Mouse (Mus musculus): ENCODE results near the gene Lamtor2. TPM values are rescaled to one million over a fixed set of nuclear protein-coding genes. Genes with fewer than 3 reads are reported as not detected.

Gene Lamtor2
- polyA plus RNA-seq, 1 experiment from 2014 or later: 108 TPM

- Histone ChIP-seq H3K36me3 (peaks cover 18% of the 10 kb centered on the region), H3K4me1 (replicated peaks) (peaks cover 70% of the 10 kb centered on the region), H3K27ac (ENCODE audit: poor library complexity, severe bottlenecking) (peak within 1 kb of the TSS; percentile 95), H3K27me3 (replicated peaks) (no peaks in the 10 kb centered on the region), H3K9ac (peak within 1 kb of the TSS; percentile 97), H3K4me2 (peak within 1 kb of the TSS; percentile 88), H3K4me3 (peak within 1 kb of the TSS; percentile 83), H3K9me3 (replicated peaks) (no peaks in the 10 kb centered on the region)
- 7% methylated on average over 24 of the region's 31 CpGs for WGBS
- no peak for ATAC-seq (ENCODE audit: insufficient number of reproducible peaks, low FRiP score)
Observed at GRCm38 (mm10) chr3:88532299-88532674, 20.6 kb downstream of the Lamtor2 start, which contains the start of gene Mex3a. Mex3a (plus strand) TSS chr3:88532395.

- Histone ChIP-seq H3K4me2 (peak overlapping the region; percentile 88), H3K27me3 (replicated peaks) (no peaks in the 10 kb centered on the region), H3K36me3 (peaks cover 11% of the 10 kb centered on the region), H3K4me1 (replicated peaks) (peaks cover 68% of the 10 kb centered on the region), H3K27ac (ENCODE audit: poor library complexity, severe bottlenecking) (peak overlapping the region; percentile 95), H3K9ac (peak overlapping the region; percentile 97), H3K4me3 (peak overlapping the region; percentile 83), H3K9me3 (replicated peaks) (no peaks in the 10 kb centered on the region)
- WGBS: 1% methylated on average over 59 of the region's 63 CpGs
- peak; percentile 81 for ATAC-seq (ENCODE audit: insufficient number of reproducible peaks, low FRiP score)
Observed at GRCm38 (mm10) chr3:88531348-88532298, 21.3 kb downstream of the Lamtor2 start.

GRCm38 (mm10) chr3:88530082-88530864 lies 22.6 kb downstream of the Lamtor2 start:
- 24% methylated on average over 11 of the region's 11 CpGs for WGBS
- H3K4me1 ChIP-seq (replicated peaks): peaks cover 64% of the 10 kb centered on the region
- ATAC-seq (ENCODE audit: insufficient number of reproducible peaks, low FRiP score): no peak

GRCm38 (mm10) chr3:88529204-88530000 lies 23.5 kb downstream of the Lamtor2 start:
- Histone ChIP-seq H3K4me1 (replicated peaks) (peaks cover 55% of the 10 kb centered on the region), H3K9ac (peak overlapping the region; percentile 54), H3K27ac (ENCODE audit: poor library complexity, severe bottlenecking) (peak overlapping the region; percentile 95), H3K4me2 (peak overlapping the region; percentile 88), H3K36me3 (peaks cover 10% of the 10 kb centered on the region), H3K9me3 (replicated peaks) (no peaks in the 10 kb centered on the region), H3K4me3 (peak overlapping the region; percentile 83), H3K27me3 (replicated peaks) (no peaks in the 10 kb centered on the region)
- WGBS: 38% methylated on average over 7 of the region's 7 CpGs
- ATAC-seq (ENCODE audit: insufficient number of reproducible peaks, low FRiP score): no peak

More at GRCm38 (mm10) chr3:88530082-88530864, 22.6 kb downstream of the Lamtor2 start:
- H3K9me3 ChIP-seq (replicated peaks): no peaks in the 10 kb centered on the region
- peak overlapping the region; percentile 88 for H3K4me2 ChIP-seq
- peaks cover 4% of the 10 kb centered on the region for H3K36me3 ChIP-seq
- H3K27ac ChIP-seq (ENCODE audit: poor library complexity, severe bottlenecking): peak overlapping the region; percentile 95
- peak overlapping the region; percentile 54 for H3K9ac ChIP-seq
- no peaks in the 10 kb centered on the region for H3K27me3 ChIP-seq (replicated peaks)
- peak overlapping the region; percentile 83 for H3K4me3 ChIP-seq

- peak overlapping the region; percentile 88; the same call in 1 of the 2 replicates for H3K4me2 ChIP-seq
- peaks cover 47% of the 10 kb centered on the region for H3K4me1 ChIP-seq (replicated peaks)
- 82% methylated on average over 11 of the region's 11 CpGs for WGBS
- no peak for ATAC-seq (ENCODE audit: insufficient number of reproducible peaks, low FRiP score)
- peak overlapping the region; percentile 95; the same call in 1 of the 2 replicates for H3K27ac ChIP-seq (ENCODE audit: poor library complexity, severe bottlenecking)
- no peaks in the 10 kb centered on the region for H3K9me3 ChIP-seq (replicated peaks)
- H3K27me3 ChIP-seq (replicated peaks): no peaks in the 10 kb centered on the region
- no peak overlapping the region for H3K9ac ChIP-seq
- H3K4me3 ChIP-seq: no peak overlapping the region
- peaks cover 17% of the 10 kb centered on the region for H3K36me3 ChIP-seq
Observed at GRCm38 (mm10) chr3:88528646-88529045, 24.2 kb downstream of the Lamtor2 start.

- no peak for ATAC-seq (ENCODE audit: insufficient number of reproducible peaks, low FRiP score)
- Histone ChIP-seq H3K36me3 (peaks cover 23% of the 10 kb centered on the region), H3K4me1 (replicated peaks) (peaks cover 46% of the 10 kb centered on the region), H3K9me3 (replicated peaks) (no peaks in the 10 kb centered on the region), H3K4me2 (peak overlapping the region; percentile 44), H3K4me3 (no peak overlapping the region), H3K9ac (peak overlapping the region; percentile 27), H3K27me3 (replicated peaks) (no peaks in the 10 kb centered on the region), H3K27ac (ENCODE audit: poor library complexity, severe bottlenecking) (peak overlapping the region; percentile 19)
- 15% methylated on average over 8 of the region's 8 CpGs for WGBS
Observed at GRCm38 (mm10) chr3:88527565-88527964, 25.3 kb downstream of the Lamtor2 start.

GRCm38 (mm10) chr3:88526157-88527131 lies 26.4 kb downstream of the Lamtor2 start:
- no peak overlapping the region for H3K4me3 ChIP-seq
- peaks cover 46% of the 10 kb centered on the region for H3K4me1 ChIP-seq (replicated peaks)
- peak; percentile 69 for ATAC-seq (ENCODE audit: insufficient number of reproducible peaks, low FRiP score)
- peak overlapping the region; percentile 34; the same call in 1 of the 2 replicates for H3K9ac ChIP-seq
- H3K27me3 ChIP-seq (replicated peaks): no peaks in the 10 kb centered on the region
- H3K4me2 ChIP-seq: no peak overlapping the region
- peaks cover 23% of the 10 kb centered on the region for H3K36me3 ChIP-seq
- no peaks in the 10 kb centered on the region for H3K9me3 ChIP-seq (replicated peaks)
- H3K27ac ChIP-seq (ENCODE audit: poor library complexity, severe bottlenecking): no peak overlapping the region
- WGBS: 32% methylated on average over 17 of the region's 17 CpGs

- H3K27me3 ChIP-seq (replicated peaks): no peaks in the 10 kb centered on the region
- no peak overlapping the region for H3K9ac ChIP-seq
- peaks cover 39% of the 10 kb centered on the region for H3K4me1 ChIP-seq (replicated peaks)
- H3K4me3 ChIP-seq: no peak overlapping the region
- H3K4me2 ChIP-seq: no peak overlapping the region
- no peaks in the 10 kb centered on the region for H3K9me3 ChIP-seq (replicated peaks)
- WGBS: 82% methylated on average over 5 of the region's 5 CpGs
- ATAC-seq (ENCODE audit: insufficient number of reproducible peaks, low FRiP score): no peak
- peaks cover 23% of the 10 kb centered on the region for H3K36me3 ChIP-seq
- no peak overlapping the region for H3K27ac ChIP-seq (ENCODE audit: poor library complexity, severe bottlenecking)
Observed at GRCm38 (mm10) chr3:88525021-88525420, 27.9 kb downstream of the Lamtor2 start.

GRCm38 (mm10) chr3:88523027-88523426 lies 29.8 kb downstream of the Lamtor2 start:
- no peak for ATAC-seq (ENCODE audit: insufficient number of reproducible peaks, low FRiP score)
- Histone ChIP-seq H3K27ac (ENCODE audit: poor library complexity, severe bottlenecking) (no peak overlapping the region), H3K4me3 (no peak overlapping the region), H3K4me2 (no peak overlapping the region), H3K4me1 (replicated peaks) (peaks cover 21% of the 10 kb centered on the region), H3K9me3 (replicated peaks) (no peaks in the 10 kb centered on the region), H3K27me3 (replicated peaks) (no peaks in the 10 kb centered on the region), H3K36me3 (peaks cover 23% of the 10 kb centered on the region), H3K9ac (no peak overlapping the region)
- WGBS: 81% methylated on average over 8 of the region's 8 CpGs
